Mouse (Mus musculus) neural tube, embryonic 11.5 days (tissue): ENCODE results near the gene Sphk2. TPM values are rescaled to one million over a fixed set of nuclear protein-coding genes. Genes with fewer than 3 reads are reported as not detected.

ENCODE experiments used
- ATAC-seq: fragments of 200-750 bp; cut with Nextera tagmentation; 2 replicates; pipeline ENCODE4 v1.8.0; 2017; ENCODE audit warnings: moderate number of reproducible peaks, mild to moderate bottlenecking, moderate TSS enrichment, moderate library complexity; ENCODE audit not compliant: insufficient read depth, low FRiP score, low TSS enrichment
- DNase-seq: peaks from one replicate; pipeline ENCODE4 v3.0.0-alpha.2; 2015; ENCODE audit warnings: low spot score
- H3K27ac ChIP-seq: fragments of 300-500 bp; sonication (generic); 2 replicates; pipeline ENCODE4 v1.5.1; 2014; ENCODE audit warnings: low read depth, mild to moderate bottlenecking, low read length
- H3K27me3 ChIP-seq: fragments of 300-500 bp; sonication (generic); 2 replicates; pipeline ENCODE4 v1.6.1; 2014; ENCODE audit warnings: mild to moderate bottlenecking, low read length, mixed read lengths; ENCODE audit not compliant: control insufficient read depth, insufficient read depth
- H3K36me3 ChIP-seq: fragments of 300-500 bp; sonication (generic); 2 replicates; pipeline ENCODE4 v1.6.1; 2014; ENCODE audit warnings: mild to moderate bottlenecking, low read length, moderate library complexity, mixed read lengths; ENCODE audit not compliant: control insufficient read depth, insufficient read depth
- H3K4me1 ChIP-seq: fragments of 300-500 bp; sonication (generic); 2 replicates; pipeline ENCODE4 v1.6.1; 2014; ENCODE audit warnings: low read length, mixed read lengths; ENCODE audit not compliant: control insufficient read depth, insufficient read depth
- H3K4me2 ChIP-seq: fragments of 300-500 bp; sonication (generic); 2 replicates; pipeline ENCODE4 v1.6.1; 2014; ENCODE audit warnings: low read depth, mild to moderate bottlenecking, moderate library complexity
- H3K4me3 ChIP-seq: fragments of 300-500 bp; sonication (generic); 2 replicates; pipeline ENCODE4 v1.5.1; 2014; ENCODE audit warnings: low read depth, low read length
- H3K9ac ChIP-seq: fragments of 300-500 bp; sonication (generic); 2 replicates; pipeline ENCODE4 v1.6.1; 2014; ENCODE audit warnings: mild to moderate bottlenecking, low read length
- H3K9me3 ChIP-seq: fragments of 300-500 bp; sonication (generic); 2 replicates; pipeline ENCODE4 v1.6.1; 2016; ENCODE audit warnings: low read length; ENCODE audit not compliant: control insufficient read depth
- WGBS: fragments of 180-500 bp; shearing (Covaris S2); extraction: QIAGEN DNeasy Blood & Tissue Kit; methylation state at CpG from one replicate; pipeline ENCODE4 v1.1.7; 2014; 5-methylcytosine and 5-hydroxymethylcytosine counted together
- polyA plus RNA-seq: library from polyadenylated mRNA; unstranded; fragments of >200 nt; fragmentation: Nextera tagmentation; extraction: Ambion mirVana; gene quantifications from 2 replicates; pipeline ENCODE4 v1.2.1, GENCODE M21; 2014

The Sphk2 gene
- polyA plus RNA-seq, 1 experiment from 2014 or later: 23.7 TPM

- no peaks in the 10 kb centered on the region for H3K36me3 ChIP-seq
- no peak for DNase-seq
- no peak overlapping the region for H3K4me2 ChIP-seq
- no peak overlapping the region for H3K9ac ChIP-seq
- H3K9me3 ChIP-seq: no peaks in the 10 kb centered on the region
- WGBS: 84% methylated on average over 5 of the region's 5 CpGs
- H3K4me1 ChIP-seq: no peaks in the 10 kb centered on the region
- no peaks in the 10 kb centered on the region for H3K27me3 ChIP-seq
- H3K4me3 ChIP-seq: no peak overlapping the region
- no peak overlapping the region for H3K27ac ChIP-seq
- no peak for ATAC-seq
Measured at GRCm38 (mm10) chr7:45733477-45733876, 15.7 kb upstream of the Sphk2 start.

DNA sequence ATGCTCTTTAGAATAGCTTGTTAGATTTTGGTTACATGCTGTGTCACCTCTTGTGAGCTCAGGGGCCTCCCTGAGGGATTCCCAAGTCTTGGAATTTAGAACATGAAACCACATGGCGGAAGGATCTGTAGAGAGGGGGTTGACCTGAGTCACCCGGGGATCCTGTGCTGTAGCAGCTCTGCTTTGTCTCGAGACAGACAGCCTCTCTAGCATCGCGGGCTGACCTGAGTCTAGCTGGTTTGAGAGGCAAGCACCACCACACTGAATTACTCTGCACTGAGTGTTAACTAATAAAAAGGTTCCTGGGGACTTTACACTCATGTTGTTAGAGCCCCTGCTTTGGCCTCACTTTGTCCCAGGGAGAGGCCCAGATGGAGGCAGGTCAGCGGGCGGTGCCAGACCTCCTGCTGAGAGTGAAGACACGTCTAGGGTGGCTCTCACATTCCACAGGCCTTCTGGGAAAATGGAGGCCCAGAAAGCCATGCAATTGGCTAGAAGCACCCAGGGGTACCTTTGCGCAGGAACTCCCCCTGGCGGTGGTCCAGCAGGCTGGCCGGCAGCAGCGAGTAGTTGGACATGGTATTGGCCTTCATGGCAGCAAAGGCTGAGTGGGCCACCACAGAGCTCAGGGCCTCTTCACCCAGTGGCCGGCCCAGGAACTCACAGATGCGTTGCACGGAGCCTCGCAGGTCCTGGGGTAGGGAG lies 13.1 kb upstream of the Sphk2 start:
- no peak overlapping the region for H3K4me2 ChIP-seq
- WGBS: 18% methylated on average over 16 of the region's 16 CpGs
- no peak for ATAC-seq

DNA sequence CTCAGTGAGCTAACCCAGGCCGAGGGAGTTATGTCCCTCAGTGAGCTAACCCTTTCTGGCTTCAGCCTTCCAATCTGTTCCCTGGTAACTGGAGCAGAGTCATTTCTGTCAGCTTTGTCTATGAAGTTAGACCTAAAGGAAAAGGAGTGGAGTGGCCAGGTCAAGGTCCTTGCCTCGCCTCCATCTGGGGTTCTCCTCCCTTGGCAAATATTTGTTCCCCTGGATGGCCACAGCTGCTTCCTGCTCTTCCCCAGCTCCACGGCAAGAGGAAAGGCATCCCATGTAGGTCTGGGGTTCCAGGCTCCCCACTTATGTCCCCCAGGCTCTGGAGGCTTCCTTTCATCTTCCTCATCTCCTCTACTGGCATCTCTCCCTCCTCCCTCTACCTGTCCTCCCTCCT lies 9.8 kb upstream of the Sphk2 start:
- WGBS: 89% methylated on average over 3 of the region's 3 CpGs
- H3K4me3 ChIP-seq: no peak overlapping the region
- H3K9ac ChIP-seq: no peak overlapping the region
- ATAC-seq (no peak), DNase-seq (no peak)
- H3K4me1 ChIP-seq: no peaks in the 10 kb centered on the region
- H3K27me3 ChIP-seq: no peaks in the 10 kb centered on the region
- H3K27ac ChIP-seq: no peak overlapping the region
- H3K4me2 ChIP-seq: no peak overlapping the region
- H3K9me3 ChIP-seq: no peaks in the 10 kb centered on the region
- H3K36me3 ChIP-seq: peaks cover 18% of the 10 kb centered on the region

More for the DNA sequence above, 13.1 kb upstream of the Sphk2 start:
- no peak overlapping the region for H3K4me3 ChIP-seq
- DNase-seq: peak; percentile 72
- no peaks in the 10 kb centered on the region for H3K9me3 ChIP-seq
- no peaks in the 10 kb centered on the region for H3K4me1 ChIP-seq
- no peaks in the 10 kb centered on the region for H3K27me3 ChIP-seq
- no peak overlapping the region for H3K27ac ChIP-seq
- peaks cover 3% of the 10 kb centered on the region; the same call in 1 of the 2 replicates for H3K36me3 ChIP-seq
- no peak overlapping the region for H3K9ac ChIP-seq

DNA sequence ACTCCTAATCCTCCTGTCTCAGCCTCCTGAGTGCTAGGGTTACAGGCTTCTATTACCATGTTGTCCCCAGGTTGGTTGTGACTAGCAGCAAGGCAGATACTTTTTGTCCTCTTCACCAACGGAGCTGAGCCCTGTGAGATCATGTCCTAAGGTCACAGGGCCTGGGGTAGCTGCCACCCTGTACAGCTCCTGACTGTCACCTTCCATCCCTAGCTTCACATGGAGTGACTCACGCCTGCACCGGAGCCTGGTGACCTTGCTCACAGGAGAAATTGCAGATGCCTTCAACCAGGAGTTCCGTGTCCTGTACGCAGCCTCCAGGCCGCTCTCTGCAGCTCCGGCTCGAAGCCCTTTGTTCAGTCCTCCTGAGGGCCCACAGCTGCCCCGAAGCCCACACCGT lies 8.6 kb upstream of the Sphk2 start:
- Histone ChIP-seq H3K36me3 (peaks cover 22% of the 10 kb centered on the region), H3K27ac (no peak overlapping the region), H3K4me2 (no peak overlapping the region), H3K9me3 (no peaks in the 10 kb centered on the region), H3K27me3 (no peaks in the 10 kb centered on the region), H3K9ac (no peak overlapping the region), H3K4me1 (no peaks in the 10 kb centered on the region), H3K4me3 (no peak overlapping the region)
- ATAC-seq (no peak), DNase-seq (no peak)
- 92% methylated on average over 10 of the region's 10 CpGs for WGBS

DNA sequence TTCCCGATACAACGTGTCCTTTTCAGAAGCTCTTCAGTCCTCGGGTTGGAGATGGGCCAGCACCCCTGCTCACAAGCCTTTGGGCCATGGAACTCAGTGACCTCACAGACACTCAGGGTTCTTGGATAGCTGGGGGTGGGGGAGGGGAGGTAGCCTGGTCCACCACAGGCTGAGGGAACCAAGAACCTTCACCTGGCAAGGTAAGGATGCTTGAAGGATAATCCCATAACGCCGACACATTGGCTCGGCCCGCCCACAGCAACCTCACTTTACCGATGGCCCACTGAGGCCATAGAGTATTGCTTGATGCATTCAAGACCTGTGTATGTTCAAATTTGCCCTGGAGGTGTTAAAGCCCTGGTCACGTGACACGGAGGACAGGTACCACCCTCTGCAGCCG lies 7.9 kb upstream of the Sphk2 start, which contains the start of gene Spaca4:
Gene Spaca4, minus strand, starts transcription at position 101 of the 400 bp plus-strand sequence.
- Histone ChIP-seq H3K27ac (no peak within 1 kb of the TSS), H3K9me3 (no peaks in the 10 kb centered on the region), H3K4me3 (no peak within 1 kb of the TSS), H3K36me3 (peaks cover 26% of the 10 kb centered on the region), H3K9ac (no peak within 1 kb of the TSS; the same call in 1 of the 2 replicates), H3K4me2 (no peak within 1 kb of the TSS), H3K4me1 (no peaks in the 10 kb centered on the region), H3K27me3 (no peaks in the 10 kb centered on the region)
- no peak for DNase-seq
- no peak for ATAC-seq
- WGBS: 94% methylated on average over 11 of the region's 11 CpGs

DNA sequence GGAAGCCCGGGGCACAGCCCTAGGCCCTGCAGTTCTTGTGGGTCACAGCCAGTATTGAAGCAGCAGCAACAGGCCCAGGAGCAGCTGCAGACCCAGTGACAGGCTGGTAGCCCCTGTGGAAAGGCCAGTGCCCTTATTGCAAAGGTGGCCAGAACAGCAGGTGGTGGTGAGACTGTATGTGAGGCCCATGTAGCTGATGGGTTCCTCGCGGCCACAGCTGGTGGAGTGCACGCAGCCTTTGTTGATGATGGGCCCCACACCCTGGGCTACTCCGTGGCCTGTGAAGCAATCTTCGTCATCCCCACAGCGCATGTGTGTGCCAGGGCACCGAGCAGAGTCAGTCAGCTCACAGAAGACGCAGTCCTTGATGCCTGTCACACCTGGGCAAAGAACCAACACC lies 7.3 kb upstream of the Sphk2 start:
- DNase-seq: no peak
- H3K27ac ChIP-seq: no peak overlapping the region
- no peaks in the 10 kb centered on the region for H3K4me1 ChIP-seq
- H3K4me3 ChIP-seq: no peak overlapping the region
- no peaks in the 10 kb centered on the region for H3K9me3 ChIP-seq
- no peak for ATAC-seq
- no peak overlapping the region; the same call in 1 of the 2 replicates for H3K9ac ChIP-seq
- WGBS: 92% methylated on average over 9 of the region's 9 CpGs
- H3K27me3 ChIP-seq: no peaks in the 10 kb centered on the region
- H3K36me3 ChIP-seq: peaks cover 27% of the 10 kb centered on the region
- H3K4me2 ChIP-seq: no peak overlapping the region

- H3K27ac ChIP-seq: no peak overlapping the region
- no peak overlapping the region for H3K9ac ChIP-seq
- H3K4me3 ChIP-seq: no peak overlapping the region
- peaks cover 6% of the 10 kb centered on the region for H3K4me1 ChIP-seq
- WGBS: 95% methylated on average over 14 of the region's 14 CpGs
- no peak for ATAC-seq
- H3K4me2 ChIP-seq: no peak overlapping the region
- no peaks in the 10 kb centered on the region for H3K9me3 ChIP-seq
- no peak for DNase-seq
- peaks cover 34% of the 10 kb centered on the region for H3K36me3 ChIP-seq
- no peaks in the 10 kb centered on the region for H3K27me3 ChIP-seq
Measured at GRCm38 (mm10) chr7:45723781-45724180, 6.0 kb upstream of the Sphk2 start.

- no peaks in the 10 kb centered on the region for H3K27me3 ChIP-seq
- no peaks in the 10 kb centered on the region for H3K9me3 ChIP-seq
- no peak overlapping the region for H3K4me3 ChIP-seq
- DNase-seq: no peak
- peaks cover 34% of the 10 kb centered on the region for H3K36me3 ChIP-seq
- H3K9ac ChIP-seq: no peak overlapping the region
- 94% methylated on average over 4 of the region's 4 CpGs for WGBS
- H3K27ac ChIP-seq: no peak overlapping the region
- H3K4me1 ChIP-seq: peaks cover 8% of the 10 kb centered on the region
- no peak for ATAC-seq
- no peak overlapping the region for H3K4me2 ChIP-seq
Measured at GRCm38 (mm10) chr7:45723301-45723700, 5.5 kb upstream of the Sphk2 start.

DNA sequence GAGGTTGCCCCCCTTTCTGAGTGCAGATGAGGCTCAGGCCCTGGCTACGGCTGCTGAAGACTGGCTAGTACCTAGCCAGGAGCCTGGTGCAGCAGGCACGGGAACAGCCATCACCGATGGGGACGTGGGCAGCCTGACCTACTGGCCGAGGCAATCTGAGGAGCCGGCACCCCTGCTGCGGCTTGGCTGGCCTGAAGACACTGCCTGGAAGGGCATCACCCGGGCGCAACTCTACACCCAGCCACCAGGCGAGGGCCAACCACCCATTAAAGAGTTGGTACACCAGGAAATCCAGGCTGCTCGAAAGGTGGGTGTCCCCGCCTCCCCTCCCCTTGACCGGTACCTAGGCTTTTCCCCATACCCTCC lies 4.5 kb upstream of the Sphk2 start:
- H3K9ac ChIP-seq: no peak overlapping the region
- no peak for DNase-seq
- no peaks in the 10 kb centered on the region for H3K9me3 ChIP-seq
- WGBS: 79% methylated on average over 13 of the region's 13 CpGs
- H3K27ac ChIP-seq: no peak overlapping the region
- peaks cover 34% of the 10 kb centered on the region for H3K36me3 ChIP-seq
- H3K4me1 ChIP-seq: peaks cover 8% of the 10 kb centered on the region
- no peak overlapping the region for H3K4me2 ChIP-seq
- no peak for ATAC-seq
- no peaks in the 10 kb centered on the region for H3K27me3 ChIP-seq
- H3K4me3 ChIP-seq: 0 out of 2 replicates have a peak overlapping the region, but pooled peaks have one; percentile 2
